Mouse (Mus musculus) urinary bladder, postnatal 25 days (tissue): ENCODE data around the gene Rtel1.

ENCODE experiments used
- DNase-seq: peaks from one replicate; pipeline ENCODE4 v3.0.0; 2022; ENCODE audit warnings: low spot score

Rtel1 gene

GRCm38 (mm10) chr2:181319248-181320102, at the start of gene Rtel1:
TSS of gene Rtel1 (plus strand) at chr2:181319739.
- peak; percentile 76 for DNase-seq

- no peak for DNase-seq
Measured at GRCm38 (mm10) chr2:181272092-181272491, 47.4 kb upstream of the Rtel1 start.

DNA sequence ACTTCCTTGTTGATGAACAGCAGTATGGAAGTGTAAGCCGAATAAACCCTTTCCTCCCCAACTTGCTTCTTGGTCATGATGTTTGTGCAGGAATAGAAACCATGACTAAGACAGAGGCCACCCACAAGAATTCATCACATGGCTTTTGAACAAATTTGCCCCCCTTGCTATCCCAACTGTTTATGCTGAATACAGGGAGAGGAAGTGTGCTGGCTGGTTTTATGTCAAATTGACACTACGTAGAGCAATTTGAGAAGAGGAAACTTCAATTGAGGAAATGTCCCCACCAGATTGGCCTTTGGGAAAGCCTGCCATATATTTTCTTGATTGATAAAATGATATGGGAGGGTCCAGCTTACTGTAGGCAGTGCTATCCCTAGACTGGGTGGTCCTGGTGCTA, 45.7 kb upstream of the Rtel1 start:
- DNase-seq: no peak

GRCm38 (mm10) chr2:181274639-181275038, 44.9 kb upstream of the Rtel1 start:
- DNase-seq: no peak

DNA sequence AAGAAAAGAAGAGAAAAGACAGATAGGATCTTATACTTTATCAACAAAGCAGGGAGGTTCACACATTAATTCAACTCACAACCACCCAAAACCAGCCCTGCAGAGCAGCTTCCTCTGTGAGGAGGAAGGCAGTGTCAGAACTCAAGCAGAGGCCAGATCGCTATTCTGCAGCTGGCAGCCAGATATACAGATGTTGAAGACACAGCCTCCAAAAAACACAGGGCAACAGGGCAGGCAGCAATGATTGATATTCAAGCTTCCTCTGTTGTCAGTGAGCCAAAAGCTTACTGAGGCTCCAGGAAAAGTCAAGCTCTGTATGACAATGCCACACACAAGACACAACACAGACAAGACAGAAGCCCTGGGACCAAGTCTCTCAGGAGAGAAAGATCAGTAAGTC, 42.8 kb upstream of the Rtel1 start:
- no peak for DNase-seq

- DNase-seq: no peak
Measured at GRCm38 (mm10) chr2:181277866-181278265, 41.7 kb upstream of the Rtel1 start.

DNA sequence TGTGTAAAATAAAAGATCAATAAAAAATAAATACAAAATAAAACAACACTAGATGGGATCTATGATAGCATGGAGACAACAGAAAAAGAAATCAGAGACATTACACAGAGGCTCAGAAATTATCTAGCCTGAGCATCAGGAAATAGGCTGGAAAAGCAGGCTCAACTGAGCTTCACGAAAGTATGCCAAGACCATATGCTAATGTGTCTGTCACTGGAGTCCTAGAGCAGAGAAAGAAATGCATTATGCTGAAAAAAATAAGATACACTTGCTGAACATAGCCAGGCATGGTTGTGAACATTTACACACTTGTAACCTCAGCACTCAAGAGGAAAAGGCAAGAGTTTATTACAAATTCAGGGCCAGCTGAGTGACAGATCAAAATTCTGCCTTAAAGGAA, 39.6 kb upstream of the Rtel1 start:
- DNase-seq: no peak

DNA sequence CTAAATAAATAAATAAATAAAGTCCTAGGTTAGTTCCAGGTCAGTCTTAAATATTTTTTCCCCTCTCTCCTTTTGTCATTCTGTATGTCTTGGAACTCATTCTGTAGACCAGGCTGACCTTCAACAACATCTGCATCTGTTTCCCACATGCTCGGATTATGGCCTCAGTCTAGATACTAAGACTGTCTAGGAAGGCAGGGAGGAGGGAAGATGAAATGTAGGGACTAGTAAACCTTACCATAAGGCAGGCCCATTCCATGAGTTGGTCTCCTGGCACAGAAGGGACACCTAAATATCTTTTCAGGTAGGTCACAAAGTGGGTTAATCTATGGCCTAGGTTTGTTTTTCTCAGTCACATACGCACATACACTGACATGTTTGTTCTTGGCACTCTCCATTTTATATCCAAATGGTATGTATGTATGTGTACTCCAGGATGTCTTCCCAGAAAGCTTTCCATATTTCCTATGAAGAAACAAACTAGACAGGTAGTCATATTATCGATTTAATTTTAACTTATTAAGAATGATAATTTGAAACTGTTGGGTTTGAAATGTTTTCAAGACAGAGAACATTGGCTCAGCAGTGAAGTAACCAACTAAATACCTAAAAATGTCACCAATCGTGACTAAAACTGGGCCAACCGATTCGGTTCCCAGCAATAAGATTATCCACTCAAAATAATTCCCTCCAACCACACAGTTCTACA, 32.8 kb upstream of the Rtel1 start:
- DNase-seq: no peak

DNA sequence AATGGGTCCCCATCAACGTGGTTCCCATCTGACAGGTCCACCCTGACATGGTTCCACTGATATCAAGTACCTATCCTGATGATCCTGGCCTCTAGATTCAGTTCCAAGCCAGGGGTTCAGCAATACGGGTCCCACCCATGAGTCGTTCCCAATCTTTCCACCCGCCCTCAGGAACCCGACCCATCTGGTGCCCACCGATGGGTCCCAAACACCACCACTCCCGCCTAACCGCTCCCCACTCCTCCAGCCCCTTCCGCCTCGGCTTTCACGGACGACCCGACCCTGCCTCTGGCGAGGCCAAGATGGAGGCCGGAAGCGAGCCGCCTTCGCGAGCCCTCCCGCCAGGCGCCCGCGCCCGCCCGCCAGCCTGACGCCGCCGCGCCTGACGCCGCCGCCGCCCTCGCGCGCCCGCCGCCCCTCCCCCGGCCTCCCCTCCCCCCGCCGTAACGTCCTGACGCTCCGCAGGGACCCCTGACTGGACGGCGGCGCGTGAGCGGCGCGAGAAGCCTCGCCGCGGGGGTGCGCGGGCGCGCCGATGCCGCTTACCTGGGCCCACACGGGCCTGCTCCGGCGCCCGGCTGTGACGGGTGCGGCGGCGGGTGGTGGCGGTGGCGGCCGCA, 32.1 kb upstream of the Rtel1 start:
- DNase-seq: peak; percentile 79

DNA sequence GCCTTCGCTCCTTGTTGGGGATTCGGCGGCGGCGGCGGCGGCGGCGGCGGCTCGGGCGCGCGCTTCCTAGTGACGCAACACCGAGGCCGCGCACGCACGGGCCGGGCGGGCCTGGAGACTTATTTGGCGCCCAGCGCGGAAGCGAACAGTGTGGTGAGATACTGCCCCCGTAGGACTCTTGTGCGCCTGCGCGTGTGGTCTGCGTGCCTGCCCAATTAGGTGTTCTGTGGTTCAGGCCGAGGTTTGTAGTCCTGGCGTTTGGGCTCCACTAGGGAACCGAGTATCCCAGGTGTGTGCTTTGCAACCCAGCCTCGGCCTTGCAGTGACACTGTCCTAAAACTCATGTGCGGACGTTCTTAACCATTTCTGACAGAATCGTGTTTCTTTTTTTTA, 31.6 kb upstream of the Rtel1 start, which contains the start of gene Gmeb2:
Gene Gmeb2 (minus strand): TSS at position 78 of the 393 bp plus-strand sequence.
- DNase-seq: peak; percentile 84

DNA sequence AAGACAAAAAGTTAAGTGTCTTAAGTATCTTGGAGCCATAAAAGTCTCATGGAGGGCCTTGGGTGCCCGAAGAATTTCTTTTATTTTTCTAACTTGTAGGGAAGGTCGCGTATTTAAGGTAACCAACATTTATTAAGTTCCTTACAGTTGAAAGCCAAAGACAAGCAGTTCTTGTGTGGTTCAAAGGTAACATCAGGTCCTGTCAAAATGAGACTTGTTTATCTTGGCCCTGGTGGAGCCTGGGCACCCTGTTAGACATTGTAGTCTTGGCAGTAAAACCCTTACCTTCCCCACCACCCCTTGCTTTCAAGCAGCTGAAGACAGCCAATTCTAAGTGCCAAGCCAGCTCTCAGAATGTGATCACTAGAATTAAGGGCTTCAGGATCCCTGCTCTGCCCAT, 30.8 kb upstream of the Rtel1 start:
- DNase-seq: no peak

GRCm38 (mm10) chr2:181290937-181291336, 28.6 kb upstream of the Rtel1 start:
- DNase-seq: no peak

DNA sequence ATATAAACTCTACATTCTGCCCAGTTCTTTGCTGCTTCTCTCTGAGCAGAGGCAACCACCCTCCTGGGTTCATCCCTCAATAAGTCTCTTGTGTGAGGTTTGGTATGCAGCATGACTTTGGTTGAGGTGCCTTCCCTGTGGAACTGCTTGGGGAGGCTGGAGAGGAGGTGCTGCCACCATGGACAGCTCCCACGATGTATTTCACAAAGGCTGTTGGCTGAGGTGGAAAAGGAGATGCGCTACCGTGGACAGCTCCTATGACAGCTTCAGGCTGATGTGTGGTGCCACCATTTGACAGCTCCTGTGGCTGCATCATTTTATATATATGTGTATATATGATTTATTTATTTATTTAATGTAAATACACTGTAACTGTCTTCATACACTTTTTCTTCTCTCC, 17.5 kb upstream of the Rtel1 start:
- DNase-seq: no peak

DNA sequence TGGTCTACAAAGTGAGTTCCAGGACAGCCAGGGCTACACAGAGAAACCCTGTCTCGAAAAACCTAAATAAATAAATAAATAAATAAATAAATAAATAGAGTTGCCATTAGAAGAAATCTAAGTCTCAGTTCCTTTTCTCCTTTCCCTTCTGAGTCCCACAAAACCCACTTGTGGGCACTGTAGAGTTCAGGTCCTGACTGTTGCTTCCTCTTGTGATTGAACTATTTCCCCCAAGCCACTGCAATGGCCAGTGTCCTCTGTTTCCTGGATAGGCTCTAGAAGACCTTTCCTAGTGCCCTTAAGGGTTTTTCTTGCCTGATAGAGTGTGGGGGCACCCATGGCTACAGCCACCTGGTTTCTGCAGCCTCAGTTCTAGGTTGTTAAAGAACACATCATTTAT, 14.6 kb upstream of the Rtel1 start:
- DNase-seq: no peak

DNA sequence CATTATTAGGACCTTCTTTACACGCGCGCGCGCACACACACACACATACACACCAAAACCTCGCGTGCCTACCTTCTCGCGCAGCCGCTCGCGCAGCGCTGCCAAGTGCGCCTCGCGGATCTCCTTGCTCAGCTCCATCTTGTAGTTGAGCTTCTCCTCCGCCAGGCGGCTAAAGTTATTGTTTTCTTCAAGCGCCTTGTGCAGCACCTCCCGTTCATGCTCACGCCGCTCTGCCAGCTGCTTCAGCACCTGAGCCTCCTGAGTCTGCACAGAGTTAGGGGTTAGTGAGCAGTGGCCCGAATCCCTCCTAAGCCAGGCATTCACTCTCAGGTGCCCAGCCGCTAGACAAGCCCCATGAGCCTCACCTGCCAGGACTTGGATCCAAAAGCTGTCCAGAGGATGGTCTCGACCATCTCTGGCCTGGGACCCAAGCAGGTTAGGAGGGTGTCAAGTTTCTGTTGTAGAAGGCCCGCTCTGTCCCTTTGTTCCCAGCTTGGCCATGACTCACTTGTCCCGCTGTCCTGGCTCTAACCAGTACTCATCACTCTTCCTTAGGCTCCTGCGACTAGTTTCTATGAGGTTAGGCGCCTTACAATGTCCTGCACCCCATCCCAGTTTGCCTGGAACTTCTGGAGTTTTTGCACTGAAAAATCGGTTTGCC, 12.3 kb upstream of the Rtel1 start:
- DNase-seq: peak; percentile 22

DNA sequence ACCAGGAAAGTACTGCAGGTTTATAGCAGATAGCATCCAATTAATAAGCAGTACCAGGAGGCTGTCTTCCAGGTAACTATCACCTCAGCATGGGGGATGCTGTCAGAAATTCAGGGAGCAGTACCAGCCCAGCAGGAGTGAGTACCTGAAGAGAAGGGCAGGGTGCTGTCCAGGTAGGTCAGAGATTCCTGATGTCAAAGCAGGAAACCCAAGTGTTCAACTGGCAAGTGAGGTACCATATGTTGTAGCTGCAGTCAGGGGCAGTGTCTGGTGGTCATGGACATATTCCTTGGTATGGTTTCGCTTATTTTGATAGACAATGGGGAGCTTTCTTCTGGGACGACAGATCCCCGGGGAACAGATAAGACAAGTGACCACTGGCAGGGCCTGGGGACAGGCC, 7.1 kb upstream of the Rtel1 start:
- no peak for DNase-seq

- DNase-seq: no peak
Measured at GRCm38 (mm10) chr2:181313006-181313343, 6.6 kb upstream of the Rtel1 start.

GRCm38 (mm10) chr2:181313344-181314079, 6.0 kb upstream of the Rtel1 start:
- no peak for DNase-seq

GRCm38 (mm10) chr2:181314080-181314810, 5.3 kb upstream of the Rtel1 start, which contains the start of gene Stmn3:
TSS of gene Stmn3 (minus strand) at chr2:181314500.
- no peak for DNase-seq

- DNase-seq: no peak
Measured at GRCm38 (mm10) chr2:181320103-181320499, 562 bp downstream of the Rtel1 start.

DNA sequence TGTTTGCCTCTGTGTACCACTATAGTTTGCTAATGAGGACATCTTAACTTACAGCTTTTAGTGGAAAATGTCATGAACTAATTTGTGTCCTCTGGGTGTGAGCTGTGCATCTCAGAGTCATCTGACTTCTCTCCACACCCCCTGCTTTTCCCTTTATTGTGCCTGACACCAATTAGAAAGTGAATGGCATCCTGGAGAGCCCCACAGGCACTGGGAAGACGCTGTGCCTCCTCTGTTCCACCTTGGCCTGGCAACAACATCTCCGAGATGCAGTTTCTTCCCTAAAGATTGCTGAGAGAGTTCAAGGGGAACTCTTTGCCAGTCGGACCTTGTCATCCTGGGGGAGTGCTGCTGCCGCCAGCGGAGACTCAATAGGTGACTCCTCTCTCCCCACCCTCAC, 2.6 kb downstream of the Rtel1 start:
- no peak for DNase-seq
